Mouse (Mus musculus): Measurements from ENCODE around the gene Tmie. TPM values are rescaled to one million over a fixed set of nuclear protein-coding genes. Genes with fewer than 3 reads are reported as not detected.
"Not testable (repeated sequence)": the region's sequence is repeated elsewhere in the genome, so short reads cannot be mapped to it uniquely, and the experiment has no call there.

Gene Tmie
- total and polyA plus RNA-seq, 2 experiments from 2014 or later: 4.0 to 5.3 TPM

DNA sequence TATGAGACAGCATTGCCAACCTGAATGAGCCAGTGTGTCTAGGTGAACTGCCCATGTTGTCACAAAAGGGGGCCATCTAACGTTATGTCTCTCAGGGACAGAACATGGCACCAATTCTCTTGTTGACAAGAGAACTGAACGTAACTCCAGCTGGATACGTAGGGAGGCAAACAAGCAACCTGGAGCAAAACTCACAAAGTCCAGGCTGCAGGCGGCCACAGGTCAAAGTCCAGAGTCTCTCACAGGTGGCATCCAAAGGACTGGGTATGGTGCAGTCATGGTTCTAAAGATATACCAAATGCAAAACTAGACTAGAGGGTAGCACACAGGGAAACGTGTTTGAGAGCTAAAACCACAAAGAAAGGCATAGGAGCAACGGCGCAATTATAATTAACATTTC, 58.5 kb downstream of the Tmie start:
- no peak overlapping the region for H3K4me3 ChIP-seq (ENCODE audit: low read depth, low read length)
- TF ChIP-seq CTCF (IDR thresholded peaks at IDR 0.05; ENCODE audit: low read depth): no peak
- no peak overlapping the region for H3K4me2 ChIP-seq (ENCODE audit: low read depth)
- DNase-seq: no peak
- no peaks in the 10 kb centered on the region for H3K27me3 ChIP-seq (ENCODE audit: insufficient read depth, low read length)
- WGBS: 87% methylated on average over 7 of the region's 7 CpGs
- no peak overlapping the region for H3K27ac ChIP-seq (ENCODE audit: low read depth, low read length)
- H3K9me3 ChIP-seq (ENCODE audit: low read length): no peaks in the 10 kb centered on the region
- H3K9ac ChIP-seq: no peak overlapping the region
- H3K36me3 ChIP-seq (ENCODE audit: insufficient read depth): no peaks in the 10 kb centered on the region
- no peaks in the 10 kb centered on the region for H3K4me1 ChIP-seq (ENCODE audit: insufficient read depth)
- no peak for ATAC-seq

DNA sequence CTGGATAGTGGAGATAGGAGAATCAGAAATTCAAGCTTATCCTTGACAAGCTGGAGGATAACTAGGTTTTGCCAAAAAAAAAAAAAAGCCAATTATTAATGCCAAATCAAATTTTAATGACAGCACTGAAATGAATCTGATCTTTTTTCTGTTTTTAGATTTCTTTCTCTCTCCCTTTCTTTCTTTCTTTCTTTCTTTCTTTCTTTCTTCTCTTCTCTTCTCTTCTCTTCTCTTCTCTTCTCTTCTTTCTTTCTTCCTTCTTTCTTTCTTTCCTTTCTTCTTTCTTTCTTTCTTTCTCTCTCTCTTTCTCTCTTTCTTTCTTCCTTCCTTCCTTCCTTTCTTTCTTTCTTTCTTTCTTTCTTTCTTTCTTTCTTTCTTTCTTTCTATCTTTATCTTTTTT, 59.4 kb downstream of the Tmie start:
- DNase-seq; H3K4me2 ChIP-seq (ENCODE audit: low read depth); H3K4me3 ChIP-seq (ENCODE audit: low read depth, low read length); H3K9me3 ChIP-seq (ENCODE audit: low read length); ATAC-seq; H3K27me3 ChIP-seq (ENCODE audit: insufficient read depth, low read length); H3K27ac ChIP-seq (ENCODE audit: low read depth, low read length); H3K9ac ChIP-seq; H3K4me1 ChIP-seq (ENCODE audit: insufficient read depth); H3K36me3 ChIP-seq (ENCODE audit: insufficient read depth): not testable (repeated sequence)

Small RNA genes within 50 kb of the gene (microRNA-seq; reads per million reads assigned to microRNA genes)
- gene Gm24269: 0 reads per million in 2 experiments

Other genes with a start within 250 kb of the Tmie start
- gene Nbeal2, start 226.0 kb downstream of the Tmie start, total RNA-seq (2014; rRNA removed): 6.1 and 17.6 TPM in 2 replicates
- gene Nbeal2, start 226.0 kb downstream of the Tmie start, polyA plus RNA-seq (2015; fragmentation: Nextera tagmentation; extraction: Ambion mirVana): 1.1 and 2.0 TPM in 2 replicates
- gene Ccdc12, start 223.6 kb downstream of the Tmie start, total RNA-seq (2014; rRNA removed): 38.4 and 48.4 TPM in 2 replicates
- gene Ccdc12, start 223.6 kb downstream of the Tmie start, polyA plus RNA-seq (2015; fragmentation: Nextera tagmentation; extraction: Ambion mirVana): 103 and 104 TPM in 2 replicates
- gene Myl3, start 138.3 kb downstream of the Tmie start, total RNA-seq (2014; rRNA removed): 0.69 and 0.76 TPM in 2 replicates
- gene Myl3, start 138.3 kb downstream of the Tmie start, polyA plus RNA-seq (2015; fragmentation: Nextera tagmentation; extraction: Ambion mirVana): 0.99 and 1.1 TPM in 2 replicates
- gene Pth1r, start 133.0 kb downstream of the Tmie start, total RNA-seq (2014; rRNA removed): 11.4 and 14.2 TPM in 2 replicates
- gene Pth1r, start 133.0 kb downstream of the Tmie start, polyA plus RNA-seq (2015; fragmentation: Nextera tagmentation; extraction: Ambion mirVana): 7.8 and 8.7 TPM in 2 replicates
- gene Prss42, start 81.9 kb downstream of the Tmie start, total RNA-seq (2014; rRNA removed): not detected in 2 replicates
- not detected in 2 replicates for gene Prss42, start 81.9 kb downstream of the Tmie start, polyA plus RNA-seq (2015; fragmentation: Nextera tagmentation; extraction: Ambion mirVana)
- gene Prss44, start 66.1 kb downstream of the Tmie start, total RNA-seq (2014; rRNA removed): not detected in 2 replicates
- gene Prss44, start 66.1 kb downstream of the Tmie start, polyA plus RNA-seq (2015; fragmentation: Nextera tagmentation; extraction: Ambion mirVana): not detected in 2 replicates
- not detected in 2 replicates for gene Prss43, start 53.4 kb downstream of the Tmie start, total RNA-seq (2014; rRNA removed)
- 0.10 TPM in 1 of 2 replicates, not detected in the other for gene Prss43, start 53.4 kb downstream of the Tmie start, polyA plus RNA-seq (2015; fragmentation: Nextera tagmentation; extraction: Ambion mirVana)
- 0.38 and 0.71 TPM in 2 replicates for gene Prss45, start 45.5 kb downstream of the Tmie start, total RNA-seq (2014; rRNA removed)
- 0.26 TPM in 1 of 2 replicates, not detected in the other for gene Prss45, start 45.5 kb downstream of the Tmie start, polyA plus RNA-seq (2015; fragmentation: Nextera tagmentation; extraction: Ambion mirVana)
- not detected in 2 replicates for gene Prss46, start 35.6 kb downstream of the Tmie start, total RNA-seq (2014; rRNA removed)
- 0.12 TPM in 1 of 2 replicates, not detected in the other for gene Prss46, start 35.6 kb downstream of the Tmie start, polyA plus RNA-seq (2015; fragmentation: Nextera tagmentation; extraction: Ambion mirVana)
- gene Prss50, start 22.1 kb downstream of the Tmie start, total RNA-seq (2014; rRNA removed): 0.24 TPM in 1 of 2 replicates, not detected in the other
- gene Prss50, start 22.1 kb downstream of the Tmie start, polyA plus RNA-seq (2015; fragmentation: Nextera tagmentation; extraction: Ambion mirVana): 0.54 and 0.63 TPM in 2 replicates
- gene Als2cl, start 243 bp downstream of the Tmie start, total RNA-seq (2014; rRNA removed): 3.8 and 4.6 TPM in 2 replicates
- gene Als2cl, start 243 bp downstream of the Tmie start, polyA plus RNA-seq (2015; fragmentation: Nextera tagmentation; extraction: Ambion mirVana): 0.49 and 1.6 TPM in 2 replicates
- 0.54 TPM in 1 of 2 replicates, not detected in the other for gene Fam240a, start 36.7 kb upstream of the Tmie start, total RNA-seq (2014; rRNA removed)
- gene Fam240a, start 36.7 kb upstream of the Tmie start, polyA plus RNA-seq (2015; fragmentation: Nextera tagmentation; extraction: Ambion mirVana): 0.58 TPM in 1 of 2 replicates, not detected in the other
- not detected in 2 replicates for gene Tdgf1, start 66.0 kb upstream of the Tmie start, total RNA-seq (2014; rRNA removed)
- 0.09 and 0.12 TPM in 2 replicates for gene Tdgf1, start 66.0 kb upstream of the Tmie start, polyA plus RNA-seq (2015; fragmentation: Nextera tagmentation; extraction: Ambion mirVana)
- gene Lrrc2, start 71.4 kb upstream of the Tmie start, total RNA-seq (2014; rRNA removed): 0.14 and 0.23 TPM in 2 replicates
- 0.42 and 0.96 TPM in 2 replicates for gene Lrrc2, start 71.4 kb upstream of the Tmie start, polyA plus RNA-seq (2015; fragmentation: Nextera tagmentation; extraction: Ambion mirVana)
- gene Rtp3, start 110.5 kb upstream of the Tmie start, total RNA-seq (2014; rRNA removed): not detected in 2 replicates
- not detected in 2 replicates for gene Rtp3, start 110.5 kb upstream of the Tmie start, polyA plus RNA-seq (2015; fragmentation: Nextera tagmentation; extraction: Ambion mirVana)
- 5.3 TPM in 1 of 2 replicates, not detected in the other for gene Ltf, start 139.2 kb upstream of the Tmie start, total RNA-seq (2014; rRNA removed)
- gene Ltf, start 139.2 kb upstream of the Tmie start, polyA plus RNA-seq (2015; fragmentation: Nextera tagmentation; extraction: Ambion mirVana): 0.71 and 0.74 TPM in 2 replicates
- gene Ccrl2, start 177.4 kb upstream of the Tmie start, total RNA-seq (2014; rRNA removed): 0.19 and 0.77 TPM in 2 replicates
- gene Ccrl2, start 177.4 kb upstream of the Tmie start, polyA plus RNA-seq (2015; fragmentation: Nextera tagmentation; extraction: Ambion mirVana): 0.99 and 1.3 TPM in 2 replicates
- 29.2 and 41.7 TPM in 2 replicates for gene Lrrfip2, start 237.5 kb upstream of the Tmie start, total RNA-seq (2014; rRNA removed)
- gene Lrrfip2, start 237.5 kb upstream of the Tmie start, polyA plus RNA-seq (2015; fragmentation: Nextera tagmentation; extraction: Ambion mirVana): 36.0 and 38.9 TPM in 2 replicates

Data from forebrain, postnatal 0 days (tissue).